Mouse (Mus musculus) ovary, postnatal 14 days (tissue): ENCODE measurements at regions not wholly inside any gene's neighbourhood (a gene's known extent, or its start where the extent isn't known, plus 50 kb on each side); places are given as distances from the start of the nearest gene placed in this dataset.

ENCODE experiments used
- DNase-seq: peaks from one replicate; pipeline ENCODE4 v3.0.0; 2022; ENCODE audit warnings: low spot score

- no peak for DNase-seq
Measured at GRCm38 (mm10) chr9:101649816-101650215, 211.8 kb upstream of the 9630041A04Rik start.

- DNase-seq = no peak
Measured at GRCm38 (mm10) chr9:101641524-101641923, 220.1 kb upstream of the 9630041A04Rik start.

- DNase-seq = no peak
Measured at GRCm38 (mm10) chr9:101640598-101640997, 221.0 kb upstream of the 9630041A04Rik start.

DNA sequence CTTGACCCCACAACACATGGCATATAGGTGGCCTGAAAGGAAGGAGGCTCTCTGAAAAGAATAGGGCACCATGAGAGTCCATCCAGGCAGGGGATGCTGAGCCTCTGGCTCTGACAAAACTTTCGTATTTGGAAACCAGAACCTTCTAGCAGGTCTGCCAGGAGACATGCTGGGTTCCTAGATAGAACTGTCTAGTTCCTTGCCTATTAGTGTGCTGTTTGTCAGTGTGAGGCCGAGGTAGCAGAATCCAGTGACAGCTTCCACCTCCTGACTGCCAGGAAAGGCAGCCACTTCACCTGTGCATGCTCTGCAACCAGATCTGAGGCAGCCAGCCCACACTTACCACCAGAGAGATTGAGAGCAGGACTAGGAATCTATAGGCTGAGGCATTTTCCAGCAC, 245.4 kb upstream of the 9630041A04Rik start:
- DNase-seq = no peak

DNA sequence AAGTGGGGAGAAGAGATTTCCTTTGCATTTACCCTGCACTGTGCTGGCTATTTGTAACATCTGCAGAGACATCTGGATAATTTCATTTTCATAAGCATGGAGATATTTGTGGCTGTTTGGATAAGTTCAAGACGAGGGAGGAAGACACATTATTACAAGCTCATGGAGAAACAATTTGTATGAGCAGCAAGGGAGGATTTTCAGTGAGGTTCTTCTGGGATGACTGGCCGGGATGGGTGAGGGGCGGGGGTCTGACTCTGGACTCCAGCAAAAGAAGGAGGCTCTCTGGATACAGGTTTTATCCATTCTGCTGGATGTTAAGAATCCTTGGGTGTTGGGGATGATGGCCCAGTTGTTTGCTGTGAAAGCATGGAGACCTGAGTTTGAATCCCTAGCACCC, 246.5 kb upstream of the 9630041A04Rik start:
- DNase-seq = no peak

GRCm38 (mm10) chr9:101613933-101614332, 247.7 kb upstream of the 9630041A04Rik start:
- no peak for DNase-seq

GRCm38 (mm10) chr9:101613471-101613870, 248.2 kb upstream of the 9630041A04Rik start:
- DNase-seq = no peak

GRCm38 (mm10) chr9:101612971-101613370, 248.7 kb upstream of the 9630041A04Rik start:
- no peak for DNase-seq

GRCm38 (mm10) chr9:101612571-101612970, 249.1 kb upstream of the 9630041A04Rik start:
- no peak for DNase-seq

DNA sequence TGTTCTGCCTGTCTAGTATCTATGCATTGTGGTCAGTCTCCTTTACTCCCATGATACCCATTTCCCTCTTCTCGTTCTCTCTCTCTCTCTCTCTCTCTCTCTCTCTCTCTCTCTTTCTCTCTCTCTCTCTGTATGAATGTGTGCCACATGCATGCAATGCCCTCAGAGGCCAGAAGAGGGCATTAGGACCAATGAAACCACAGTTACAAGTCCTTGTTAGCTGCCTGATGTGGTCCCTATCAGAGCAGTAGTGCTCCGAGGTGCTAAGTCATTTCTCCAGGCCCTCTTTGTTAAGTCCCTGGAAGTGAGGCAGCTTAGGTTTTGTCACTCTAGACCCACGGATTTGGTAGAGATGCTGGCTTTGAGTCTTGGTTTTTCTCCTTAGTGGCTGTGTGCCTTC, 250.2 kb upstream of the 9630041A04Rik start:
- DNase-seq = no peak

DNA sequence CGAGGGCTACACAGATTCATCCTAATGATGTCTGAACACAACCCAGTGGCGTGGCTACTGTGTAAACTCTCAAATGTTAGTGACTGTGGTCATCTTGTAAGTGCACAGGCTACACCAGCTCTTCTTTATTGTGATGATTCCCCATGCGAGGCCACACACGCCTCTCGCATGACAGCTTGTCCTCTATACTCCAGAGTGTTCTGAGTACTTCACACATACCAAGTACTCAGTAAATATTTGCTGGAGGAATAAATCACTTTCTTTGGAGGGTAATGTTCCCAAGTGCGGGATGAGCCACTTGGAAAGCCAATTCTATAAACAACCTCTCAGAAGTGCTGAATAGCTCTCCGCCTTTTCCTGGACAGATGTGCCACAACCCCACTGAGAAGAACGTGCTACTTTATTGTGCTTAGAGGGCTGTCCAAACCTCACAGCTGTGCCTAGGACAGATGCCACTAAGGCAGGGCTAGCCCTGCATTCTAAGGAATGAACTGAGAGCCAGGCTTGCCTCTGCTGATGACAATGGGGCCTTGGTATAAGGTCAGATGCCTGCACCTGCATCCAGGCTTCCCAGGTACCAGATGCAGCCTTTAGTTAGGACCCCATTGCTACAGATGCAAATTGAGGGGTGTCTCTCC, 250.7 kb upstream of the 9630041A04Rik start:
- no peak for DNase-seq

GRCm38 (mm10) chr9:101610338-101610737, 251.3 kb upstream of the 9630041A04Rik start:
- no peak for DNase-seq

- DNase-seq = no peak
Measured at GRCm38 (mm10) chr9:101602799-101603198, 258.8 kb upstream of the 9630041A04Rik start.

- DNase-seq = no peak
Measured at GRCm38 (mm10) chr9:101596898-101597297, 264.7 kb upstream of the 9630041A04Rik start.

DNA sequence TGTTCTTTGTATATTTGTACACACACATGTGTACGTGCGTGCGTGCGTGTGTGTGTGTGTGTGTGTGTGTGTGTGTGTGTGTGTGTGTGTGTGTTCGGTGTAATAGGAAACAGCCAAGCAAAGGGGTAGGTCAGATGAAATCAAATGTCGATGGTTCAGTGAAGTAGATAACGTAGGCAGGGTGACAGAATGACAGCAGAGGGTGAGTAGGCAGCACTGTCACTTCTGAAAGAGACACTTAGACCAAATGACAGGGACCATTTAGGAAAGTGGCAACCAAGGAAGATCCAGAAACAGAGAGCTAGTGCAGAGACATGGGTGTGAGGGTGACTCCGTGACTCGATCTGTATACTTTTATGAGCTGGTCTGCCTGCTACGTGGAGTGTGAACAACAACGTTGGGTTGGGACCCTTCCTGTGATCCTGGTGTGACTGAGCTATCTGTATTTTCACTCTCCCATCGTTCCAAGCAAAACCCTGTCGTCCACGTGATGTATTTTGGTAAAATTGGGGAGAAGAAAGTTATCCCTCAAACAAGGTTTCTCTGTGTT, 266.5 kb upstream of the 9630041A04Rik start:
- no peak for DNase-seq

DNA sequence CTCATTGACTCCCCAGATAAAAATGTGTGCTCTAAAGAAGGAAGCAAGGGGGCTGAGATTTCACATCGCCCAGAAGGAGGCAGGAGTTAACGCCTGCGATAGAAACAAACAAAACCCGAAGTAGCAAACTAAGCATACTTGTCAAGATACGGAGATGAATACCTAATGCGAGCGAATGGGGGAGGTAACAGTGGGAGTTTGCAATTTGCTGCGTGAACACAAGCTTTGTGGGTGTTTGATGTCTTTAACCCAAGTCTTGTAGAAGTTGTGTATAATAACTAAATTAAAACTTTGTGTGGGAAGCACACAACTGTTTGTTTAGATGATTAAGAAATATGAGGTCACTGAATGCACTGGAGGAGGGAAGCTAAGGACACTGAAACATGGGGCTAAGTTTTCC, 269.0 kb upstream of the 9630041A04Rik start:
- DNase-seq = no peak

DNA sequence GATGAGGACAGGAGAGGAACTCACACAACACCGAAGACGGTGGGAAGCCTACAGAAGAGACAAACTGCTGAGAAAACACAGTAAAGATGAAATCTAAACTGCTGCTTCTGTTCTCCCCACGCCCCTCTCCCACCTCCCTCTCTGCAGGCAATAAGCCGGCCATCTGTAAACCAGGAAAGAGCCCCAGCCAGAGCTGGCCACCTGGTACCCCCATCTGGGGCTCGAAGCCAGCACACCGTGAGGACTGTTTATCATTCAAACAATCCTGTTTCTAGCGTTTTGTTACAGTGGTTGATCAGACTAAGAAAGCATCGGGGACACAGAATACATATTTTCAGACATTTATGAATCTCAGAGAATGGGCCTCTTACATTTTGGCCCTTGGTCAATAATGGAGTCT, 270.0 kb upstream of the 9630041A04Rik start:
- DNase-seq = no peak

DNA sequence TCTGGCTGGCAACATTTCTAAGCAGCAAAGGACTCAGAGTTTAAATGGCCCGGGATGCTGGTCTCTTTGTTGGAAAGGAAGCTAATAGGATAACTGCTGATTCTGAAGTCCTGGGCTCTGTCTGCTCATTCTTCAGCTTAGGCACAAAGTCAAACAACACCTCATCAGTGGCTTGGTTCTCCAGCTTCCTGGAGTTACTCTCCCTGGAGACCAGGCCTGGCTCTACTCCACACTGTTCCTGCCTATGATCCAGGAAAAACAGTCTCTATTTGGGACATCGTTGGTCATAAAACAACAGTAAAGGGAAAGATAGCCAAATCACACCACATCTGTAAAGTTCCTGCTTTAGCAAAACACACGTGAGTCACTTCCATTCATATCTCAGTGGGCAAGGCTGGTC, 271.3 kb upstream of the 9630041A04Rik start:
- DNase-seq = peak; percentile 18

GRCm38 (mm10) chr9:101581064-101581463, 280.6 kb upstream of the 9630041A04Rik start:
- DNase-seq = no peak

- no peak for DNase-seq
Measured at GRCm38 (mm10) chr9:101570714-101571113, 290.9 kb upstream of the 9630041A04Rik start.

DNA sequence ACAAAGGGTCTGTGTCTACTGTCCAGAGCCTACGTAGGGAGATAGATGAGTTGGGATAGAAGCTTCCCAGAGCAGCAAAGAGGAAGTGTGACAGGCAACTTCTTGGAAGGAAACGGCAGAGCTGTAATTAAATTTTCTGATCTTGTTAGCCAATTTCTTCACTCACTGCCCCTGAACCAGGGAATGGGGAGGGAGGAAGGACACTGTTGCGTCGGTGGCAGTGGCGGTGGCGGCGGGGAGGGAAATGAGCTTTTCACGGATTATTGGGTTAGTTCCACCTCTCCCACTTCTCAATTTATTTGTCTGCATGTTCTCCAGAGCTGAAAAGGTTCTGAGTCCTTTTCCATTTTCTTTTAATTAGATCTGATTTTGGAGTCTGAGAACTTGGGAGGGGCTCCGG, 298.4 kb upstream of the 9630041A04Rik start:
- no peak for DNase-seq

DNA sequence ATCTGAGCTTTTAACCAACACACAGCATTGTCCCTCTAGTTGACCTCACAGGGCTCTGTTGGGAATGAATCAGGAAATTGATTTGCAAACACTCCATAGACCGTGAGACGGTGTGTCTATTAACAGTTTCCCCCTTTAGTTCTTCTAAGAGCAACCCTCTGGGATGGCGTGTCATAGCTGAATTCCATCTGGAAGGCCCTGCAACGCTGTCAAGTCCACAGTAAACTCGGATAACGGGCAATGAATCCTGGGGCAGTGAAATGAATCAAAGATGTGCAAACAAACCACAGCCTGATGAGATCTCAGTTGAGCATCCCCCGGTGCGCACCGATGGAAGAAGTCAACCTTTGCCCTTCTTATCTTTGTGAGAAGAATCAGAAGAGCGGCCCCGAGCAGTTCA, 302.3 kb upstream of the 9630041A04Rik start:
- no peak for DNase-seq

- DNase-seq = no peak
Measured at GRCm38 (mm10) chr9:101555011-101555673, 303.5 kb upstream of the Ppp2r3a start.

DNA sequence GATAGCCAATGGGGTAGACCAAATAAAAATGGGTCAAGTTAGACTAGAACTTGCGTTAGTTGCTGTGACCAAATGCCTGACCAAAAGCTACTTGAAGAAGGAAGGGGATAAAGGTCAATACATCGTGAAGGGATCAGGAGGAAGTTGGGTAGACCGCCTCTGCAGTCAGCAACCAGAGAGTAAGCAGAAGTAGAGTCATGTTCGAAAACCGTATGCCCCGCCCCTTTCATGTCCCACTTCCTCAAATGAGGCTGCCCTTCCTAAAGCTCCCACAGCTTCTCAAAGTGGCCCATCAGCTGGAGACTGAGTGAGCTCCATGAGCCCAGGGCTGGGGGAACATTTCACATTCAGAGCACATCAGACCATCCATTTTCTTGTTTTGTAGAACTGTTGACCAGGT, 301.2 kb upstream of the Ppp2r3a start:
- DNase-seq = no peak
